Mouse (Mus musculus) G1E (cell line): ENCODE results near the gene Pth1r. TPM values are rescaled to one million over a fixed set of nuclear protein-coding genes. Genes with fewer than 3 reads are reported as not detected.
A peak's percentile ranks its signal among the peaks of the same experiment; 100 is the strongest.

Experiments
- ATAC-seq: 2 replicates; pipeline ENCODE4 v1.8.0; 2016; ENCODE audit warnings: mild to moderate bottlenecking; ENCODE audit not compliant: insufficient number of reproducible peaks, poor library complexity, low FRiP score, severe bottlenecking; ENCODE audit errors: extremely low read depth
- DNase-seq: peaks from one replicate; pipeline ENCODE4 v3.0.0; 2012; ENCODE audit warnings: low spot score
- H3K27me3 ChIP-seq: 2 replicates; pipeline ENCODE4 v1.6.1; 2012; ENCODE audit warnings: mild to moderate bottlenecking, low read length, inconsistent platforms; ENCODE audit not compliant: insufficient read depth
- H3K36me3 ChIP-seq: replicated peaks from 2 replicates; pipeline ENCODE3; 2012; ENCODE audit warnings: mild to moderate bottlenecking, inconsistent platforms
- H3K4me1 ChIP-seq: 2 replicates; pipeline ENCODE4 v1.6.1; 2012; ENCODE audit warnings: low read depth, low read length, inconsistent platforms, mixed read lengths; ENCODE audit not compliant: insufficient read depth
- H3K4me3 ChIP-seq: 2 replicates; pipeline ENCODE4 v1.5.1; 2012; ENCODE audit warnings: low read depth, mild to moderate bottlenecking, inconsistent platforms, low read length, moderate library complexity, mixed read lengths
- H3K9me3 ChIP-seq: replicated peaks from 2 replicates; pipeline ENCODE4 v1.6.1; 2012; ENCODE audit warnings: inconsistent platforms
- CTCF ChIP-seq: IDR thresholded peaks from 2 replicates; pipeline ENCODE4 v1.5.1; 2012; ENCODE audit warnings: low read depth, low read length, inconsistent platforms, mixed read lengths
- GATA1 ChIP-seq: IDR thresholded peaks from 2 replicates; pipeline ENCODE4 v1.6.1; 2012; ENCODE audit warnings: borderline replicate concordance, low read length, inconsistent platforms, mixed read lengths
- GATA2 ChIP-seq: IDR thresholded peaks from 2 replicates; pipeline ENCODE4 v1.6.1; 2012; ENCODE audit warnings: low read depth, low read length, inconsistent platforms, borderline replicate concordance
- POLR2AphosphoS5 ChIP-seq: IDR thresholded peaks from 2 replicates; pipeline ENCODE4 v1.6.1; 2012; ENCODE audit warnings: low read depth, low read length, inconsistent platforms; ENCODE audit not compliant: insufficient replicate concordance
- TAL1 ChIP-seq: conservative IDR thresholded peaks from 2 replicates; pipeline ENCODE4 v1.6.1; 2012; ENCODE audit warnings: low read depth, low read length, inconsistent platforms, mixed read lengths
- polyA plus RNA-seq: library from polyadenylated mRNA; stranded (reverse); fragments of >175 nt; gene quantifications from 2 replicates; pipeline ENCODE4 v1.2.3, GENCODE M21; 2012
- total RNA-seq, 2 experiments: library from RNA; stranded (forward) in 1 of 2; stranded (reverse) in 1 of 2; fragments of 200-1000 nt in 1 of 2; fragments of >200 nt in 1 of 2; fragmentation: Nextera tagmentation in 1 of 2; gene quantifications; 2 replicates each; pipeline ENCODE4 v1.2.3; 2014 to 2017

The Pth1r gene
- not detected in 2 replicates for total RNA-seq (2014; fragmentation: Nextera tagmentation)
- not detected in 2 replicates for total RNA-seq (2017)
- polyA plus RNA-seq, result 0.03 TPM in 1 of 2 replicates, not detected in the other

- H3K4me3 ChIP-seq, result no peak within 1 kb of the TSS
- H3K4me1 ChIP-seq, result peaks cover 3% of the 10 kb centered on the region; the same call in 1 of the 2 replicates
- H3K27me3 ChIP-seq, result peaks cover 84% of the 10 kb centered on the region
- H3K36me3 ChIP-seq, result no peaks in the 10 kb centered on the region
- DNase-seq (no peak), ATAC-seq (no peak)
- H3K9me3 ChIP-seq, result no peaks in the 10 kb centered on the region; the same call in 1 of the 2 replicates
- no peak for TF ChIP-seq GATA1
- TF ChIP-seq CTCF, result no peak
- TF ChIP-seq POLR2AphosphoS5, result no peak
- TF ChIP-seq TAL1, result no peak
- no peak for TF ChIP-seq GATA2
Observed at GRCm38 (mm10) chr9:110746961-110747360, at the start of gene Pth1r. Gene Pth1r (minus strand): TSS chr9:110747145.

DNA sequence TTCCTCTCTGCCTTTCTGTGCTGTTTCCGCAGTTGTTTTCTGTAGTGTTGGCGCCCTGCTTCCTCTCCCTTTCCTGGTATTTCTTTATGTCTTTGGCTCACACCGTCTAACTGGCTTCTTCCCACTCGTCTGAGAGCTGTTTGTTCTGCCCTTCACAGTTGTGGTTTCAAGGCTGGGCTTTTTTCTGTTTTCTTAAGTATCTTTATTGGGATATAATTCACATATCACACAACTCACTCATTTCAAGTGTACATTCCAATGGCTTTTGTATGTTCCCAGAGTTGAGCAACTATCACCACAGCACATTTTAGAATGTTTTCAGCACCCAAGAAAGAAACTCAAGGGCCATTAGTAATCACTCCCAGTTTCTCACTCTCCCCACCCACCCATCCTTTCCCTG, 43.5 kb upstream of the Pth1r start:
- H3K4me3 ChIP-seq, result no peak overlapping the region
- H3K27me3 ChIP-seq, result no peaks in the 10 kb centered on the region
- ATAC-seq (no peak), DNase-seq (no peak)
- peaks cover 2% of the 10 kb centered on the region; the same call in 1 of the 2 replicates for H3K9me3 ChIP-seq
- H3K4me1 ChIP-seq, result no peaks in the 10 kb centered on the region
- TF ChIP-seq CTCF (no peak), GATA1 (no peak), POLR2AphosphoS5 (no peak), TAL1 (no peak), GATA2 (no peak)
- peaks cover 6% of the 10 kb centered on the region for H3K36me3 ChIP-seq

GRCm38 (mm10) chr9:110788169-110788568, 41.2 kb upstream of the Pth1r start:
- DNase-seq (no peak), ATAC-seq (no peak)
- TF ChIP-seq GATA1 (no peak), GATA2 (no peak), TAL1 (no peak), POLR2AphosphoS5 (no peak), CTCF (no peak)
- peaks cover 2% of the 10 kb centered on the region; the same call in 1 of the 2 replicates for H3K9me3 ChIP-seq
- H3K4me3 ChIP-seq, result no peak overlapping the region
- peaks cover 1% of the 10 kb centered on the region for H3K36me3 ChIP-seq
- peaks cover 3% of the 10 kb centered on the region; the same call in 1 of the 2 replicates for H3K27me3 ChIP-seq
- no peaks in the 10 kb centered on the region for H3K4me1 ChIP-seq

- peaks cover 7% of the 10 kb centered on the region; the same call in 1 of the 2 replicates for H3K4me1 ChIP-seq
- no peak for TF ChIP-seq CTCF
- TF ChIP-seq GATA2, result no peak
- no peak for TF ChIP-seq POLR2AphosphoS5
- TF ChIP-seq TAL1, result no peak
- no peak for TF ChIP-seq GATA1
- no peaks in the 10 kb centered on the region for H3K36me3 ChIP-seq
- DNase-seq (no peak), ATAC-seq (no peak)
- H3K9me3 ChIP-seq, result peaks cover 2% of the 10 kb centered on the region; the same call in 1 of the 2 replicates
- peaks cover 37% of the 10 kb centered on the region for H3K27me3 ChIP-seq
- H3K4me3 ChIP-seq, result no peak overlapping the region
Observed at GRCm38 (mm10) chr9:110783611-110784010, 36.7 kb upstream of the Pth1r start.

- ATAC-seq, result no peak
- no peak for DNase-seq
Observed at GRCm38 (mm10) chr9:110781731-110782130, 34.8 kb upstream of the Pth1r start.

GRCm38 (mm10) chr9:110781256-110781721, 34.3 kb upstream of the Pth1r start:
- peak; percentile 45 for DNase-seq
- TF ChIP-seq GATA2 (no peak), TAL1 (no peak), CTCF (peak; percentile 44; the same call in 1 of the 2 replicates), GATA1 (no peak)
- Histone ChIP-seq H3K4me1 (peaks cover 7% of the 10 kb centered on the region; the same call in 1 of the 2 replicates), H3K36me3 (no peaks in the 10 kb centered on the region), H3K4me3 (peak overlapping the region; percentile 52; the same call in 1 of the 2 replicates), H3K27me3 (peaks cover 52% of the 10 kb centered on the region), H3K9me3 (no peaks in the 10 kb centered on the region)
- peak; percentile 28; the same call in 1 of the 2 replicates for ATAC-seq

More at GRCm38 (mm10) chr9:110781731-110782130, 34.8 kb upstream of the Pth1r start:
- H3K27me3 ChIP-seq, result peaks cover 52% of the 10 kb centered on the region
- H3K4me1 ChIP-seq, result peaks cover 7% of the 10 kb centered on the region; the same call in 1 of the 2 replicates
- H3K36me3 ChIP-seq, result no peaks in the 10 kb centered on the region
- TF ChIP-seq CTCF, result no peak
- TF ChIP-seq GATA1, result no peak
- TF ChIP-seq GATA2, result no peak
- no peak for TF ChIP-seq POLR2AphosphoS5
- TF ChIP-seq TAL1, result no peak
- no peaks in the 10 kb centered on the region for H3K9me3 ChIP-seq
- peak overlapping the region; percentile 52; the same call in 1 of the 2 replicates for H3K4me3 ChIP-seq
